Mouse (Mus musculus) hematopoietic multipotent progenitor cell, adult 10-12 weeks (in vitro differentiated cells): ENCODE results near the gene Gstm2. TPM values are rescaled to one million over a fixed set of nuclear protein-coding genes. Genes with fewer than 3 reads are reported as not detected.

ENCODE experiments used
- polyA plus RNA-seq: library from polyadenylated mRNA; stranded (reverse); fragments of >175 nt; gene quantifications from 2 replicates; pipeline ENCODE4 v1.2.3, GENCODE M21; 2012; ENCODE audit warnings: low replicate concordance

The Gstm2 gene
- 0.15 TPM in 1 of 2 replicates, not detected in the other for polyA plus RNA-seq

DNA sequence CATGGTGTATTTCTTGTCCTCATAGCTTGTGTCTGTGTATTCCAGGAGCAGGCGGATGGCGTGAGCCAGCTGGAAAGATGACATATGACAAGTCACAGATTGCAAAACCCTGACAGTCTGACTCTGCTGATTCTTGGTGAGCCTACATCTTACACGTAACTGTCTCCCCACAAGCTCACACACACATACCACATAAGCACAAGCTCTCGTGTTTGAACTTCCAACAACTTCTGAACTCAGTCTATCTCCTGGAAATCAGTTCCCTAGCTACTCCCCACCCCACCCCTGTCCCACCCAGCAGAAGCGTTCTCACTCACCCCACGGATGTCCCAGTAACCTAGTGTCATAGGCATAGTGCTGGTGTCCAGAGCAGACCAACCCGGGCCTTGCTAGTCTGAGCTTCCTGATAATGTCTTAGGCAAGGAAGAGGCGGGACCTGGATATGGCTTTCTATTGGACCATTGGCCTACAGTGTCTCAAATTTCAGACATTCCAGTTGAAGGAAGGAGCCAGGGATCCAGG, at the start of gene Gstm2:
Gene Gstm2, minus strand, starts transcription at position 413 of the 522 bp plus-strand sequence.

DNA sequence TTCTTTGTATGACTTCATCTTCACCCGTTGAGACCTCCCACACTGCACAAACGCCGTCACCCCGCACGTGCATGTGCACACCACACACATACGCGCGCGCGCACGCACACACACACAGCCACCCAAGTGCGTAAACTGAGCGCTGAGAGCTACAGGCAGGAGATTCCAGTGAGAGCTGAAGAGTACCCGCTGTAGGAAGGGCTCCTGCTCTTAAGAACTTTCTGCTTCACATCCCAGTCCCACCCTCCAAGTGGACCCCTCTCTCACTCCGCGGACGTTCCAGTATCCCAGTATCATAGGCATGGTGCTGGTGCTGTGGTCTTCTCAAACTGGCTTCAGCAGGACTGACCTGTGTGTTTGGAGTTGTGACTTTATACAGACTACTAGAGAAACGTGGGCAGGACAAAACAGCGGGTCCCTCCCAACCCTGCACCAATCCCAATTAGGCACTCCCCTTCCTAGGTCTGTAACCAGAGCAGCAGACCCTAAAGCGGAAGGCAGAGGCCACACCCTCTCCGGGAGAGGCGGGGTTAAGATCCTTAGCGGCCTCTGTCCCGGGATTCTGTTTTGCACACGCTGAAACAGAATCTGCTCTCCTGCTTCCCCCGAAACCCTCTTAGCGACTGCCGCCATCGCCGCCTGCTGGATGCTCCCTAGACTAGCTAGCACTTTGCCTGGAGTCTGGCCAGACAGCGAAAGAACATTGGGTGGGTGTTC, 31.4 kb upstream of the Gstm2 start, which contains the start of gene Gstm1:
Gene Gstm1, minus strand, starts transcription at position 501 of the 717 bp plus-strand sequence.

DNA sequence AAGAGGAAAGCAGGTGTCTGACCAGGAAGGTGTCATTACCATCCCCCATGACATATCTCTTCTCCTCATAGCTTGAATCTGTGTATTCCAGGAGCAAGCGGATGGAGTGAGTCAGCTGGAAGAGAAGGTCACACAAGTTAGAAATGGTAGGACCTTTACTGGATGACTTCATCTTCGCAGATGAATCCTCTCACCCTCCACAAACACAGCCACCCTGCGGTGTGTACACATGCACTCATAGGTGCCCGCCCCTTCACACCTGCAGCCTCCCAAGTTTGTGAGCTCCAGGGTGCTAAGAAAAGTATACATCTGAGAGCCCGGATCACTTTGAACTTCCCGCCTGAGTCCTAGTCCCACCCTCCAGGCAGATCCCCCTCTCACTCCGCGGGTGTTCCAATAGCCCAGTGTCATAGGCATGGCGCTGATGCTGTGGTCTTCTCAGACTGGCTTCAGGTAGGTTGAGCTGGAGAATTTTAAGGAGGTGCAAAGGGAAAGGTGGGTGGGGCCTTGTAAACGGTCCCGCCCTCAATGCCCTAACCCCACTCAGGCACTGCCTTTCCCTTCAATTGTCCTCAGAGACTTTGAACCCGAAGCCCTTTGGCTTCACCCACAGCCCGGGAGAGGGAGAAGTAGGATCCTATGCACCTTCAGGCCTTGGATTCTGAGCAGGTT, 17.4 kb downstream of the Gstm2 start, which contains the start of gene Gstm3:
Gene Gstm3, minus strand, starts transcription at position 560 of the 672 bp plus-strand sequence.

DNA sequence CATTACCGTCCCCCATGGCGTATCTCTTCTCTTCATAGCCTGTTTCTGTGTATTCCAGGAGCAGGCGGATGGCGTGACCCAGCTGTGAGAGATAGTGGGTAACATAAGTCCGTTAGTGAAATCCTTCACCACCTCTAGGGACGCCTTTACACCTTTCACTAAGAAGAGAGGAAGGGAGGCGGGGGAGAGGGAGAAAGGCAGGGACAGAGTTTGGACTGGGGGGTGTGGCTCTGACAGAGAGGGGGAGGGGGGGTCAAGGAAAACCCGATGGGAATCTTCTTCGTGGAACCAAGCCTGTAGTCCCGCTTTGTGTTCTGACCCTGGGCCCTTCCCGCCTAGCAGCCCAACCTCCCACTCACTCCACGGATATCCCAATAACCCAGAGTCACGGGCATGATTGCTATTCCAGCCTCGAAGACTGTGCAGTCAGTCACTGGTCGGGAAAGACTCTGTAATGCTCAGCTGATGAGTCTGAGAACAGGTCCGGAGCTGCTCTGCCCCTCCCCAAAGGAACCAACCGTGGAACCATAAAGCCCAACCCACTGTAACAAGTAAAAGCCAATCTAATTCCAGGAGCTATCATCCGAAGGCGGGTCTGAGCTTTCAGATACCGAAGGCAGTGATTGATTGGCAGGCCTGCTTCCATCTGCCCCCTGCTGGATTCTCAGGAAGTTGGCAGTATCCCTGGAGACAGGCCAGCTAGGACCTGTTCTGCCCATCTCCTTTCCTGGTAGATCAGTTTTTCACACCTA, 42.8 kb downstream of the Gstm2 start, which contains the start of gene Gstm6:
Gene Gstm6, minus strand, starts transcription at position 511 of the 752 bp plus-strand sequence.

Other genes starting within 250 kb of the Gstm2 start
- gene Csf1, start 226.0 kb downstream of the Gstm2 start, polyA plus RNA-seq: 11.8 and 29.7 TPM in 2 replicates
- gene Eps8l3, start 109.2 kb downstream of the Gstm2 start, polyA plus RNA-seq: 0.07 TPM in 1 of 2 replicates, not detected in the other
- gene Gstm5, start 90.6 kb downstream of the Gstm2 start, polyA plus RNA-seq: 1.2 TPM in 1 of 2 replicates, not detected in the other
- gene Gstm7, start 54.6 kb downstream of the Gstm2 start, polyA plus RNA-seq: 0.47 TPM in 1 of 2 replicates, not detected in the other
- gene Gstm6, start 42.7 kb downstream of the Gstm2 start, polyA plus RNA-seq: not detected in 2 replicates
- gene Gstm3, start 17.2 kb downstream of the Gstm2 start, polyA plus RNA-seq: not detected in 2 replicates
- 84.3 and 224 TPM in 2 replicates for gene Gstm1, start 31.5 kb upstream of the Gstm2 start, polyA plus RNA-seq
- gene Gstm4, start 58.4 kb upstream of the Gstm2 start, polyA plus RNA-seq: 1.4 and 3.0 TPM in 2 replicates
- gene Ampd2, start 100.2 kb upstream of the Gstm2 start, polyA plus RNA-seq: 39.0 and 70.0 TPM in 2 replicates
- 0.13 TPM in 1 of 2 replicates, not detected in the other for gene Gnat2, start 106.3 kb upstream of the Gstm2 start, polyA plus RNA-seq
- gene Gnai3, start 159.7 kb upstream of the Gstm2 start, polyA plus RNA-seq: 11.0 and 14.2 TPM in 2 replicates
- 0.03 and 0.07 TPM in 2 replicates for gene Gpr61, start 168.4 kb upstream of the Gstm2 start, polyA plus RNA-seq
- gene Amigo1, start 199.9 kb upstream of the Gstm2 start, polyA plus RNA-seq: 3.0 and 3.7 TPM in 2 replicates
- gene Cyb561d1, start 214.8 kb upstream of the Gstm2 start, polyA plus RNA-seq: 13.5 and 17.0 TPM in 2 replicates
- 20.8 and 24.5 TPM in 2 replicates for gene Atxn7l2, start 224.5 kb upstream of the Gstm2 start, polyA plus RNA-seq
- gene Sypl2, start 240.2 kb upstream of the Gstm2 start, polyA plus RNA-seq: not detected in 2 replicates